In genomic region chr2:62664135-62664670, GRCm38 (mm10) we compare ENCODE assay signal across 8 mouse cellular contexts. TPM values are rescaled to one million over a fixed set of nuclear protein-coding genes. Genes with fewer than 3 reads are reported as not detected.
DNase-seq lines count a peak whose midpoint lies in the region; ATAC-seq lines count a peak whose summit lies in the region.

Gene Gca (plus strand): TSS chr2:62664285.

- peak; percentile 95 for DNase-seq in ZHBTc4 (ENCODE audit: low read depth, low spot score)
- peak; percentile 81 for DNase-seq in embryo, embryonic 10 days (ENCODE audit: low spot score)
- DNase-seq in gastrocnemius, postnatal 10 days: peak; percentile 76
- peak; percentile 88 for DNase-seq in induced T-regulatory cell, adult 2 months (ENCODE audit: low read depth)
- peak; percentile 56 to 78 for DNase-seq in left cerebral cortex, adult 8-10 months (ENCODE audit: low spot score in 2 of 2)
- peak; percentile 91 to 93 for DNase-seq in right cerebral cortex, postnatal 10 days (ENCODE audit: low spot score in 2 of 2)
- peak; percentile 87 for DNase-seq in urinary bladder, postnatal 14 days (ENCODE audit: low spot score)

- peak; percentile 90 for ATAC-seq in megakaryocyte, adult 5-6 weeks (ENCODE audit: poor library complexity, severe bottlenecking)

RNA-seq across cellular contexts. Expression of gene Gca, which starts in this region (rescaled TPM):
- total RNA-seq in gastrocnemius, postnatal 10 days (2021): 1 to 10 TPM; 2.2 to 3.1 TPM
- total RNA-seq in left cerebral cortex, adult 8-10 months (2022): 10 to 100 TPM; 14.1 to 17.3 (median 16.5) TPM
- 22.8 and 31.9 TPM in 2 replicates for total RNA-seq in megakaryocyte, adult 5-6 weeks (2015)
- total RNA-seq in megakaryocyte, adult 5-6 weeks (2017): 12.0 and 13.7 TPM in 2 replicates

Comparison
In these comparisons a context has a peak if more than half of its experiments do, and no peak if none do; other contexts are left out.
1. Peak in every context shown above with its lines: DNase-seq and ATAC-seq.